Mouse (Mus musculus): ENCODE results near the gene Ppm1a.

GRCm38 (mm10) chr12:72750606-72751005 lies 6.6 kb upstream of the Ppm1a start:
- no peak for TF ChIP-seq EP300 (IDR thresholded peaks at IDR 0.05)
- TF ChIP-seq CTCF (IDR thresholded peaks at IDR 0.05) = no peak
